Mouse (Mus musculus) midbrain, postnatal 0 days (tissue): Measurements from ENCODE around the gene Grb2. TPM values are rescaled to one million over a fixed set of nuclear protein-coding genes. Genes with fewer than 3 reads are reported as not detected.

Experiments used
- ATAC-seq: fragments of 200-750 bp; cut with Nextera tagmentation; 2 replicates; pipeline ENCODE4 v1.8.0; 2017; ENCODE audit warnings: moderate number of reproducible peaks, mild to moderate bottlenecking, moderate TSS enrichment, moderate library complexity; ENCODE audit not compliant: low FRiP score
- DNase-seq: peaks from one replicate; pipeline ENCODE4 v3.0.0-alpha.2; 2015; ENCODE audit warnings: low spot score
- H3K27ac ChIP-seq: fragments of 300-500 bp; sonication (generic); 2 replicates; pipeline ENCODE4 v1.5.1; 2014; ENCODE audit warnings: low read depth, mild to moderate bottlenecking, low read length, mixed read lengths
- H3K27me3 ChIP-seq: fragments of 300-500 bp; sonication (generic); 2 replicates; pipeline ENCODE4 v1.6.1; 2014; ENCODE audit warnings: low read length, control low read depth, mixed read lengths; ENCODE audit not compliant: insufficient read depth
- H3K36me3 ChIP-seq: fragments of 300-500 bp; sonication (generic); 2 replicates; pipeline ENCODE4 v1.6.1; 2014; ENCODE audit warnings: low read length, control low read depth, mixed read lengths; ENCODE audit not compliant: insufficient read depth
- H3K4me1 ChIP-seq: fragments of 300-500 bp; sonication (generic); 2 replicates; pipeline ENCODE4 v1.6.1; 2014; ENCODE audit warnings: mild to moderate bottlenecking, control low read depth, antibody characterized with exemption, low read length, mixed read lengths; ENCODE audit not compliant: insufficient read depth
- H3K4me2 ChIP-seq: fragments of 300-500 bp; sonication (generic); 2 replicates; pipeline ENCODE4 v1.6.1; 2014; ENCODE audit warnings: low read depth, mild to moderate bottlenecking, low read length, mixed read lengths; ENCODE audit not compliant: poor library complexity, severe bottlenecking
- H3K4me3 ChIP-seq: fragments of 300-500 bp; sonication (generic); 2 replicates; pipeline ENCODE4 v1.5.1; 2014; ENCODE audit warnings: low read depth, mild to moderate bottlenecking, low read length, moderate library complexity
- H3K9ac ChIP-seq: fragments of 300-500 bp; sonication (generic); replicated peaks from 2 replicates; pipeline ENCODE4 v1.6.1; 2014; ENCODE audit warnings: mild to moderate bottlenecking, low read length, moderate library complexity, mixed read lengths; ENCODE audit not compliant: poor library complexity, severe bottlenecking
- H3K9me3 ChIP-seq: fragments of 300-500 bp; sonication (generic); 2 replicates; pipeline ENCODE4 v1.6.1; 2016; ENCODE audit warnings: low read length, control low read depth
- CTCF ChIP-seq: IDR thresholded peaks from 2 replicates; pipeline ENCODE4 v1.5.1; 2016; ENCODE audit warnings: antibody characterized with exemption, mild to moderate bottlenecking
- WGBS: fragments of 180-500 bp; shearing (Covaris S2); extraction: QIAGEN DNeasy Blood & Tissue Kit; methylation state at CpG from one replicate; pipeline ENCODE4 v1.1.7; 2014; 5-methylcytosine and 5-hydroxymethylcytosine counted together
- polyA plus RNA-seq: library from polyadenylated mRNA; unstranded; fragments of >200 nt; fragmentation: Nextera tagmentation; extraction: Ambion mirVana; gene quantifications from 2 replicates; pipeline ENCODE4 v1.2.1, GENCODE M21; 2015
- total RNA-seq: library from RNA; depleted of rRNA; stranded (reverse); fragments of >200 nt; gene quantifications from 2 replicates; pipeline ENCODE4 v1.2.3, GENCODE M21; 2014

Grb2 gene
- total and polyA plus RNA-seq, 2 experiments from 2014 or later = 85.8 to 158 TPM

DNA sequence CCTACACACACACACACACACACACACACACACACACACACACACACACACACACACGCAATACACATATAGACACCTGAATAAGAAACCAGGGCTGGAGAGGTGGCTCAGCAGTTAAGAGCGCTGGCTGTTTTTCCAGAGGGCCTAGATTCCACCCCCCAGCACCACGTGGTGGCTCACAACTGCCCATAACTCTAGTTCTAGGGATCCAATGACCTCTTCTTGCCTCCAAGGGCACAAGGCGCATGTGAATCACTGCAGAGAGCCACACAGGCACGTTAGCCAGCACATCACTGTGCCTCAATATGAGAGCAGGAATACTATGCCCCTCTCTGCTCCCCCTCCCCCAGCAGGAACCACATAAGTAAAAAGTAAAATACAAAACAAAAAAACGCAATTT lies 91.5 kb downstream of the Grb2 start:
- no peak overlapping the region for H3K27ac ChIP-seq
- H3K9ac ChIP-seq = no peak overlapping the region
- no peaks in the 10 kb centered on the region for H3K4me1 ChIP-seq
- 87% methylated on average over 6 of the region's 6 CpGs for WGBS
- H3K4me3 ChIP-seq = no peak overlapping the region
- no peaks in the 10 kb centered on the region for H3K9me3 ChIP-seq
- no peaks in the 10 kb centered on the region for H3K27me3 ChIP-seq
- peaks cover 27% of the 10 kb centered on the region for H3K36me3 ChIP-seq
- TF ChIP-seq CTCF = no peak
- ATAC-seq (no peak), DNase-seq (no peak)
- H3K4me2 ChIP-seq = no peak overlapping the region

DNA sequence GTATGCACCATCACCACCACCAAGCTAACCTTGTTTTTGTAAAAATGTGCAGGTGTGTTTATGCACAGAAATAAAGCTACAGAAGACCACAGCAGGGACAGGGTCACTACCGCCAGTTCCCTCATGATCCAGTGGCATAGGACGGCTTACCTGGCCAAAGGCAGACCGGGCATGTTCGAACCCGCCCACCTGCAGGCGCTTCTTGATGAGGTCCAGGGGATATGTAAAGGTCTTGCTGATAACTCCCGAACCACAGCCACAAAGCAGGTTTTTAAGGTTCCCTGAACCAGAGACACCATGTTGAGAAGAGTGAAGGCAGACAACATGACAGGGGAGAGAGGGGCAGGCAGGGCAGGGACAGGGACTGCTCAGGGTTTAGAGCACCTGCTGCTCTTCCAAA lies 92.0 kb downstream of the Grb2 start:
- Histone ChIP-seq H3K4me3 (no peak overlapping the region), H3K4me1 (no peaks in the 10 kb centered on the region), H3K27ac (no peak overlapping the region), H3K4me2 (no peak overlapping the region), H3K36me3 (peaks cover 27% of the 10 kb centered on the region), H3K9me3 (no peaks in the 10 kb centered on the region), H3K27me3 (no peaks in the 10 kb centered on the region), H3K9ac (no peak overlapping the region)
- WGBS = 94% methylated on average over 7 of the region's 7 CpGs
- ATAC-seq (no peak), DNase-seq (no peak)
- no peak for TF ChIP-seq CTCF

DNA sequence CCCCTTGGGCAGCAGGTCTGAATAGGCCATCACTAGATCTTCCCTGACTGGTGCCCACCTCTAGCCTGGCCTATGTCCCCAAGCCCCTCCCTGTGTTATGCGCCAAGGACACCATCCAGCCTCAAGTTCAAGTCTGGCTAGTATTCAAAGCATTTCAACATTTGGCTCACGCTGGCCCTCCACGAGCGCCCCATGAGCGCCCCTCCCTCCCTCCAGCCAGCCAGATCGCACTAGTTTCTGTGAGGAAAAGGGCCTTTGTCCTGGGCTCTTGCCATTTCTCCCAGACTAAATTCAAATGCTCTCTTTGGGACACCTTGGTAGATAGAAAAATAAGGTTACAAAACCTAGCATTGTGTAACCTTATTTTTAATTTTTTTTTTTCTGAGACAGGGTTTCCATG lies 92.5 kb downstream of the Grb2 start:
- H3K9me3 ChIP-seq = no peaks in the 10 kb centered on the region
- H3K36me3 ChIP-seq = peaks cover 27% of the 10 kb centered on the region
- no peak overlapping the region for H3K4me2 ChIP-seq
- DNase-seq (no peak), ATAC-seq (no peak)
- H3K9ac ChIP-seq = no peak overlapping the region
- no peaks in the 10 kb centered on the region for H3K4me1 ChIP-seq
- no peak for TF ChIP-seq CTCF
- H3K27ac ChIP-seq = no peak overlapping the region
- no peaks in the 10 kb centered on the region for H3K27me3 ChIP-seq
- H3K4me3 ChIP-seq = no peak overlapping the region
- 92% methylated on average over 6 of the region's 6 CpGs for WGBS

DNA sequence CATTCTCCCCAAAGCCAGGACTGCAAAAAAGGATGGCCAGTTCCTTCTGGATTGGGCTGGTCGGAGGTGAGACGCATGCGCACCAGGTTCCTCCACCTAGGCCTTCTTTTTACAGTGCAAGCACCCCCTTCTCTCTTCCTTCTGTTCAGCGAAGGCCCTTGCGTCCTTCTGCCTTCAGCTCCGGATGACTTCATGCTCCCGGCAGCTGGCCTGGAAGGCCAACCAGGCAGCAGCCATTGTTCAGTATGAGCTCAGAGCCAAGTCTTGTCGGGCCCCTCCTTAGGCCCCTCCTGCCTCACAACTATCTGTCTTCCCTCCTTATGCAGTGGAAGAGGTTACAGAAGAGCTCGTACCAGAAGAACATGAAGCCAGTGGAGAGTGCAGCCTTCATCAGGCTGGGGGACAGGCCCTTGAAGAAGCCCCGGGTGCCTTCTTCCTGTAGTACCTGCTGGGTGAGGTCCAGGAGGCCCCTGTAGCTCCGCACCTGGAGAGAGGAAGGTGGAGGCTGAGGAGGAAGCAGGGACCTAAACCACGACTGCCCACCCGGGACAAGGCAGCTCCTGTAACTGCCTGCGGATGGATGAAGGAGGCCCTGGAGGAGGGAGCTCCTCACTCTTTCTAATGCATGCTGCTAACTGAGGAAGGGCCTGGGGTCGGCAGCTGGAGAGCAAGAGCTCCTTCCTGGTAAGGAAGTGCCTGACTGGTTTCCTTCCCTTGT lies 93.1 kb downstream of the Grb2 start:
- Histone ChIP-seq H3K4me2 (no peak overlapping the region), H3K36me3 (peaks cover 21% of the 10 kb centered on the region), H3K9me3 (no peaks in the 10 kb centered on the region), H3K27ac (no peak overlapping the region), H3K4me3 (no peak overlapping the region), H3K9ac (no peak overlapping the region), H3K27me3 (no peaks in the 10 kb centered on the region), H3K4me1 (no peaks in the 10 kb centered on the region)
- no peak for ATAC-seq
- 88% methylated on average over 15 of the region's 15 CpGs for WGBS
- TF ChIP-seq CTCF = no peak
- DNase-seq = no peak

DNA sequence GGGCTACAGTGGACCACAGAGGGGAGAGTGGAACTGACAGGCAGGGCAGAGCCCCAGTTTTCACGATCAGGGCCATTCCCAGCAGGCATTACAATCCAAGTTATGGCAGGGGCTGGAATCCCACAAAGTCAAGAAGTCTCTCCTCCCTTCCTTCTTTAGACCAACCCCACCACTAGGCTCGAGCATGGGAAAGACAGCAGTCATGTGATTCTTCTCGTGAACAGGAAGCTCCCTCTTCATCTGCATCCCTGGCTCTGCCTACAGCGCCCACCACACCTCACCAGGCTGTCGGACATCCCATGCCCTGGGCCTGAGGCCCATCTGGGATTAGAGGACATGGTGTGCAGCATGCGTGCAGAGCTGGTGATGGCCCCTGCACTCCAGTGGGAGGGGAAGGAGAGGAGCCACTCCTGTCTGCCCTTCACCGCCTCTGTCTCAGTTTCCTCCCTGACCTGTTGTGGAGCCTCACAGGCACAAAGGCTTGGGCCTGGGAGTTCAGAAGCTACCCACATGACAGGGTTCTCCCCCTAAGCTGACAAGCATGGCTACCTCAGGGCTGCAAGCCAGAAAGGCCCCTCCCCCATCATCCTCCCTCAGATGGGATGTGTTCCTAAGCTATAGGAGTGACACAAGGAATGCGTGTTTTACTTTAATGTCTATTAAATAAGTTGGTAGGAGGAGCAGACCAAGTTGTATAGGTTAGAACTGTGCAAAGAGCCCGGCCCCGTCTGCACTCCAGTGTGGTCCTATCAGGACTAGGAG lies 93.9 kb downstream of the Grb2 start:
- Histone ChIP-seq H3K4me3 (no peak overlapping the region), H3K27ac (no peak overlapping the region), H3K4me2 (no peak overlapping the region), H3K4me1 (no peaks in the 10 kb centered on the region), H3K9me3 (no peaks in the 10 kb centered on the region), H3K27me3 (no peaks in the 10 kb centered on the region), H3K9ac (no peak overlapping the region), H3K36me3 (peaks cover 19% of the 10 kb centered on the region; the same call in 1 of the 2 replicates)
- WGBS = 75% methylated on average over 10 of the region's 10 CpGs
- DNase-seq (no peak), ATAC-seq (no peak)
- TF ChIP-seq CTCF = no peak
